Mouse (Mus musculus): ENCODE results near the gene Serpina3n.
"Not testable (repeated sequence)": the region's sequence is repeated elsewhere in the genome, so short reads cannot be mapped to it uniquely, and the experiment has no call there.

Gene Serpina3n

GRCm38 (mm10) chr12:104433951-104434735 lies 27.6 kb downstream of the Serpina3n start:
- no peak for DNase-seq (ENCODE audit: low spot score in 2 of 2)

DNA sequence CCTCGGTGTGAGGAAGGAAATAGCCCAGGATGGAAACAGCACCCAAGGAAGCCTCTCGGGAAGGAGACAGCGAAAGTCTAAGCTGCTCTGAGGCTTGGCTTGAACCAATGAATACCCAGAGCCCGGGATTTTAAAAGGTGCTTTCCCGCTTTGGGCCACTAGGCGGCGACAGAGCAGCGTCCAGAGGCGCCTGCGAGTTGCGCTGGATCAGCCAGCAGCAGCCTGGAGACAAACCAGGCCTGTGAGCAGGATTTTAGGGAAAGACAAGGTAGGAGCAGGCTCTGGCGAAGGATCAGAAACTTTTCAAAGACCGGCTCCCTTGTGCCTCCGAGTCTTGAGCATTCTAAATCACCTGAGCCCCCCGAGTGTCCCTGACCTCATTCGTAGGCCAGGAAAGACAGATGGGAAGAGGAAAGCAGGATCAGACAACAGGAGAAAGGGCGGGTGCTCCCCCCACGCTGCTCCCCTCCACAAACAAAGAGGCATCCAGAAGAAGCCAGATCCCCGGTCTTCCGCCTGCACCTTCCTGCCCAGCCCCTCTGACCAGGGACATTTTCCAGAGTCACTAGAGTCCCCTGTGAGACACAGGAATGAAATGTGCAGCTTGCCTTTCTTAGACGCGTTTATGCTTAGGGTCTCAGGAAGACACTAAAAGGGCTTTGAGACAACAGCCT lies 33.7 kb downstream of the Serpina3n start:
- peak; percentile 66 to 76 for DNase-seq (ENCODE audit: low spot score in 2 of 2)

DNA sequence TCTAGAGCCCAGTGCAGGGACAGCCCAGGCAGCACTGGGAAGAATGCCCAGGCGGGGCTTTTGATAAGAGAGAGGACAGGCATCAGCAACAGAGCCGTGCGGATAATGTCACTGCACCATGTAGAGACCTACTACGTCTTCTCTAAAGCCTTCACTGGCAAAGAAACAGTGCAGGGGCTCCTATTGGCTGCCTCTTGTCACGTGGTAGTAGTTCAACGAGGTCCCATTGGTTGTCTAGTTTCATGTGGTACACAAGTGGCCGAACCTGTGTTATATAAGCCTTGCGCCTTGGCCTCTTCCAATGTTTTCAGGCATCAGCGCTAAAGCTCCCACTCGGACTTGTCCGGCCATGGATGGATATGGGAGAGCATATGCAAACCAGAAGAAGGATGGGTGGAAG lies 37.2 kb downstream of the Serpina3n start:
- no peak for DNase-seq (ENCODE audit: low spot score in 2 of 2)

DNA sequence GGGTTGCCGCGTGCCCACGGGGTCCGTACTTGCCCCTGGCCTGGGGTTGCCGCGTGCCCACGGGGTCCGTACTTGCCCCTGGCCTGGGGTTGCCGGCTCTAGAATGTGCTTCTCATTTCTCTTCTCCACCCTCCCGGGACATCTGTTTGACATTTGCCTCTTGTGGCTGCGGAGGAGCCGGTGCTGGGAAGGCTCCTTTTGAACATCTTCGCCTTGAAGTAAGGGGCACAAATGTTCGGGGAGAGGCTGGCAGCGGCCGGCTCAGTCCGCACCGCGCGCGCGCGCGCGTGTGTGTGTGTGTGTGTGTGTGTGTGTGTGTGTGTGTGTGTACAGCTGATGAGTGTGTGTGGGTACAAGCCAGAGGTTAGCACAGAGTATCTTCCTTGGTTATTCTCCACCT lies 40.5 kb downstream of the Serpina3n start:
- DNase-seq (ENCODE audit: low spot score in 2 of 2), result not testable (repeated sequence)

DNA sequence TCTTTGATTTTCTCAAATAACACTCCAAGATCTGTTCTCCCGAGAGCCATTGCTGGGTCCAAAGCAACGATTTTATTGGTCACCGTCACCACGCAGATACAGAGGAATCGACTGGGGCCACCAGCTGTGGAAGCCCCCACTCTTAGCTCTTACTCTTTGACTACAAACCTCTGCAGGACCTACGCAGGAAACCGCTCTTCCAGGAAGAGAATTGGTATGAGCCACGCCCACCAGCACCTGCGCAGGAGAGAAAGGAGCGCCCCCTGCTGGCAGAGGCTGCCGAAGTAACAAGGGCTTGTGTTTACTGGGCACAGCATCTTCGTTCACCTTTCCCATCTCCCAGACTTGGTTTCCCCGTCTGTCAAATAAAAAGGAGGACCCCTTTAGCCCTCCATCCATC lies 41.6 kb downstream of the Serpina3n start:
- DNase-seq (ENCODE audit: low spot score in 2 of 2), result no peak

DNA sequence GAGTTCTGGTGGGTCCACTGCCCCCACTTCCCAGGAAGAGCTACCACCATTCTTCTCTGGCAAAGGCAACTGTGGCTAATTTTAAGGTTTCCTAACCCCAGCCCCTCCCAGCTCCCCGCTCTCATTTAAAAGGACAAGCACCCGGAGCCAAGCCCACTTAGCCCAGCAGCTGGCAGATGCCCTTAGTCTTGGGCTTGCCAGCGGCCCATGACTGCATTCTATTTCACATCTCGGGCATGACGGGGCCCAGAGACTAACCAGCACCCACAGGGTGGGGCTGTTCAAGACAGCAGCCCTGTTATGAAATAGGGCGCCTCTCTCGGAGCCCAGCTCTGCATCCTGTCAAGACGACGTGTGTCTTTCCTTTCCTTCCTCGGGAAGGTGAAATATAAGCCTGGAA lies 43.7 kb downstream of the Serpina3n start:
- DNase-seq (ENCODE audit: low spot score in 2 of 2), result no peak

DNA sequence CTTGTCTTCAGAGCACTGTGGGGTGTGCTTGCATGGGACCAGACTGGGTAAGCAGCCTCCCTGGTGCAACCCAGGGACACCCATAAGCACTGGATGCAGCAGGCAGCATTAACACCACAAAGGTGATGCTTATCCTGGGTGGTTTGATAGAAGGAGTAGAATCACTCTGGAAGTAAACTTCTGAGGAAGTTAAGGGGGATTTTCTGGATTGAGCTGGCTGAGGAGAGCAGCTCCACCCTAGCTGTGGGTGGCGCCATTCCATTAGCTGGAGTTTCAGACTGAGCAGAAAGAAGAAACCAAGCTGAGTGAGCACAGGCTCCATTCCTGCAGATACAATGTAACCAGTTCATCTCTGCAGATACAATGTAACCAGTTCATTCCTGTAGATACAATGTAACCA lies 46.5 kb downstream of the Serpina3n start:
- no peak for DNase-seq (ENCODE audit: low spot score in 2 of 2)

GRCm38 (mm10) chr12:104459377-104459776 lies 52.8 kb downstream of the Serpina3n start:
- DNase-seq (ENCODE audit: low spot score in 2 of 2), result no peak

DNA sequence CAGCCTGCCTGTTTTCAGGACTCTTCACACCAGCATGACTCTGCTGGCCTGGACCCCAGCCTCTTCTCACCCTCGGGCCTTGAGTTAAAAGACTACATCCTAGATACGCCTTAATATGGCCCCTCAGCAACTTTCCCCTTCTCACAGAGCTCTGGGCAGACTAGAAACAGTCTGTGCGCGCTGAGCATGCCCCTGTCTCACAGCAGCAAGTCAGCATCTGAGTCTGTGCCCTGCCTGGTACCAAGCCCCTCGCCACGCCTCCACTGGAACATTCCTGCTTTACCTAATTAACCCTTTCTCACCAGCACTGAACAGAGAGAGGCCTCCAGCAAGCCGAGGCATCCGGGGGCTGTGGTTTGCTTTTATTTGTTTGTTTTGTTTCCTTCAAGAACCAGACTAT lies 54.8 kb downstream of the Serpina3n start:
- no peak for DNase-seq (ENCODE audit: low spot score in 2 of 2)

Measured in right cerebral cortex, postnatal 36 days (tissue).